Comparison of ENCODE assay signal across 9 mouse cellular contexts in the genomic region with DNA sequence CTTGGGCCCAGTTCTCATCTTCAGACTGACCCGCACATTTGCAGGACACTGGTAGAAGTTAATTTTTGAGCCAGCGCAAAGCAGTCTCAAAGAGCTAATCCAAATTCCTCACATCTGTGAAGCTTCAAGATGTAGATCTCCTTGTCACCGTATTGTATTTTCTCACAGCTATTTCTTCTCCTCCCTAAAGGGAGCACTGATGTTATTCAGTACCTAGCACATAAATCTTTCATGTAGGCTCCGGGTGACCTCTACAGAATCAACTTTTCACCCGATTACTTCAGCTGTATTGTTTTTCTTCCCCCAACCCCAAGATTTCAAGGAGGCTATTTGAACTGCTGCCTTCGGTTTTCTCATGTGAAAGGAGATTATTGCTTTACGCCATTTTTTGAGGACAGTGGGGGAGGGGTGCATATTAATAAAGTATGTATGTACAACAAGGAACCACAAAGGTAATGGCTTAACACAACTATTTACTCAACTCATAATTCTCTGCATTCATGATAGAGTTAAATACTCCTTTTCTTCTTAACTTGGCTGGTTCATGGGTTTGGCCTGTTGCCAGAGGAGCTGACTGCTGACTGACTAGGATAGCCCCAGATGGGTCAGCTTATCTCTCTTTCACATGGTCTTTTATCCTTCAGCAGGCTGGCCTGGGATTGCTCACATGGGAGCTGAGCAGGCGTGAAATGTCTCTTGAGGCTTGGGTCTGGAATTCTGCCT.
DNase-seq lines count a peak whose midpoint lies in the region; ATAC-seq and TF ChIP-seq lines count a peak whose summit lies in the region.
"Had no signal": no experiment of that assay in that cellular context is flagged by ENCODE, and none has a peak within 500 bp of the region (broad histone marks: within the 10 kb centered on the region; RNA-seq: fewer than 3 reads in every experiment).

No protein-coding gene starts in this region.

- no peaks in the 10 kb centered on the region for H3K9me3 ChIP-seq in kidney, embryonic 15.5 days (replicated peaks)
- no peaks in the 10 kb centered on the region for H3K9me3 ChIP-seq in stomach, embryonic 16.5 days (replicated peaks; ENCODE audit: control insufficient read depth, low read length)
- H3K9me3 ChIP-seq: midbrain, embryonic 12.5 days had no signal

- no peak overlapping the region for H3K4me3 ChIP-seq in kidney, adult 2 months (ENCODE audit: insufficient read depth, low read depth, low read length)
- H3K4me3 ChIP-seq in gastrocnemius, adult 2 months = no peak overlapping the region
- H3K4me3 ChIP-seq in kidney, embryonic 15.5 days (replicated peaks) = no peak overlapping the region
- H3K4me3 ChIP-seq in stomach, embryonic 16.5 days (replicated peaks; ENCODE audit: low read length) = no peak overlapping the region
- H3K4me3 ChIP-seq: midbrain, embryonic 12.5 days had no signal

- H3K4me2 ChIP-seq in kidney, embryonic 15.5 days = 0 out of 2 replicates have a peak overlapping the region, but pooled peaks have one; percentile 8
- no peak overlapping the region for H3K4me2 ChIP-seq in stomach, embryonic 16.5 days (ENCODE audit: low read depth, low read length)
- H3K4me2 ChIP-seq: midbrain, embryonic 12.5 days had no signal

- H3K36me3 ChIP-seq in kidney, adult 2 months (ENCODE audit: control insufficient read depth, insufficient read depth, low read length) = no peaks in the 10 kb centered on the region
- H3K36me3 ChIP-seq in kidney, embryonic 15.5 days = no peaks in the 10 kb centered on the region
- H3K36me3 ChIP-seq in stomach, embryonic 16.5 days (ENCODE audit: control insufficient read depth, insufficient read depth, low read length) = no peaks in the 10 kb centered on the region
- H3K36me3 ChIP-seq: midbrain, embryonic 12.5 days had no signal

- TF ChIP-seq CTCF in kidney, adult 2 months (conservative IDR thresholded peaks at IDR 0.05; ENCODE audit: insufficient read depth, insufficient read length, low read depth, low read length) = no peak
- TF ChIP-seq CTCF in gastrocnemius, adult 2 months (IDR thresholded peaks at IDR 0.05) = no peak

- H3K9ac ChIP-seq in kidney, embryonic 15.5 days = no peak overlapping the region
- no peak overlapping the region for H3K9ac ChIP-seq in stomach, embryonic 16.5 days (ENCODE audit: low read length)
- H3K9ac ChIP-seq: midbrain, embryonic 12.5 days had no signal

- WGBS in kidney, adult 2 months = 35% methylated on average over 8 of the region's 8 CpGs
- WGBS in kidney, embryonic 15.5 days = 18% methylated on average over 8 of the region's 8 CpGs
- 41% methylated on average over 8 of the region's 8 CpGs for WGBS in stomach, embryonic 16.5 days

- H3K4me1 ChIP-seq in kidney, adult 2 months (ENCODE audit: control insufficient read depth, insufficient read depth, low read length) = no peaks in the 10 kb centered on the region
- peaks cover 13% of the 10 kb centered on the region for H3K4me1 ChIP-seq in kidney, embryonic 15.5 days
- H3K4me1 ChIP-seq in stomach, embryonic 16.5 days (ENCODE audit: control insufficient read depth, insufficient read depth, low read length) = peaks cover 4% of the 10 kb centered on the region; the same call in 1 of the 2 replicates

- no peak for TF ChIP-seq POLR2A in kidney, adult 2 months (IDR thresholded peaks at IDR 0.05; ENCODE audit: low read depth, low read length)

- DNase-seq in kidney, adult 2 months = peak; percentile 5
- no peak for DNase-seq in kidney, adult 18-20 months
- DNase-seq in adrenal gland, adult 18-20 months (ENCODE audit: low spot score in 2 of 2) = peak; percentile 8 to 23
- peak; percentile 41 for DNase-seq in gastrocnemius, adult 2 months
- no peak for DNase-seq in left cerebral cortex, postnatal 36 days (ENCODE audit: low spot score in 2 of 2)
- no peak for DNase-seq in left cerebral cortex, adult 8-10 months (ENCODE audit: low spot score in 2 of 2)

- ATAC-seq in kidney, embryonic 15.5 days (replicated peaks; ENCODE audit: low FRiP score) = peak; percentile 92
- ATAC-seq in stomach, embryonic 16.5 days (ENCODE audit: insufficient read depth, low FRiP score) = peak; percentile 53; the same call in 1 of the 2 replicates

- intact Hi-C loops in gastrocnemius, adult 2 months (cut with DNase I) = no loop called here
- intact Hi-C loops in left cerebral cortex, postnatal 36 days (cut with DNase I) = no loop called here

- H3K27ac ChIP-seq in kidney, adult 2 months (ENCODE audit: insufficient read depth, low read depth, low read length) = no peak overlapping the region
- no peak overlapping the region for H3K27ac ChIP-seq in gastrocnemius, adult 2 months
- peak overlapping the region; percentile 47; the same call in 1 of the 2 replicates for H3K27ac ChIP-seq in kidney, embryonic 15.5 days
- no peak overlapping the region for H3K27ac ChIP-seq in stomach, embryonic 16.5 days (ENCODE audit: low read length)
- H3K27ac ChIP-seq: midbrain, embryonic 12.5 days had no signal

- no peaks in the 10 kb centered on the region for H3K27me3 ChIP-seq in kidney, adult 2 months (replicated peaks; ENCODE audit: control insufficient read depth, insufficient read depth, low read length)
- no peaks in the 10 kb centered on the region for H3K27me3 ChIP-seq in kidney, embryonic 15.5 days
- H3K27me3 ChIP-seq in stomach, embryonic 16.5 days (ENCODE audit: control insufficient read depth, insufficient read depth, low read length) = no peaks in the 10 kb centered on the region
- H3K27me3 ChIP-seq: midbrain, embryonic 12.5 days had no signal

Comparison
In these comparisons a context has a peak if more than half of its experiments do, and no peak if none do; other contexts are left out.
1. DNase-seq: peak in kidney, adult 2 months (single experiment), adrenal gland, adult 18-20 months (2 of 2) and gastrocnemius, adult 2 months (single experiment); none in kidney, adult 18-20 months (single experiment), left cerebral cortex, postnatal 36 days (0 of 2) and left cerebral cortex, adult 8-10 months (0 of 2).